Mouse (Mus musculus) megakaryocyte, embryonic 14.5 days (primary cell): ENCODE measurements around the gene Stxbp3. TPM values are rescaled to one million over a fixed set of nuclear protein-coding genes. Genes with fewer than 3 reads are reported as not detected.
"Not testable (repeated sequence)": the region's sequence is repeated elsewhere in the genome, so short reads cannot be mapped to it uniquely, and the experiment has no call there.

ENCODE experiments used
- H3K27me3 ChIP-seq: replicated peaks from 2 replicates; pipeline ENCODE3; 2012; ENCODE audit warnings: inconsistent platforms
- H3K36me3 ChIP-seq: replicated peaks from 2 replicates; pipeline ENCODE3; 2012; ENCODE audit warnings: low read length, inconsistent platforms, mixed read lengths
- H3K4me1 ChIP-seq: 2 replicates; pipeline ENCODE4 v1.6.1; 2012; ENCODE audit warnings: inconsistent platforms
- H3K4me3 ChIP-seq: replicated peaks from 2 replicates; pipeline ENCODE3; 2012; ENCODE audit warnings: moderate library complexity, mild to moderate bottlenecking, inconsistent platforms
- H3K9me3 ChIP-seq: 2 replicates; pipeline ENCODE4 v1.6.1; 2012; ENCODE audit warnings: inconsistent platforms
- FLI1 ChIP-seq: IDR thresholded peaks from 2 replicates; pipeline ENCODE4 v1.6.1; 2012; ENCODE audit warnings: low read length, inconsistent platforms, mixed read lengths
- GATA1 ChIP-seq: IDR thresholded peaks from 3 replicates; pipeline ENCODE4 v1.6.1; 2012; ENCODE audit warnings: mixed read lengths, low read length, inconsistent platforms, borderline replicate concordance
- polyA plus RNA-seq: library from polyadenylated mRNA; stranded (reverse); fragments of >175 nt; gene quantifications from 2 replicates; pipeline ENCODE4 v1.2.3, GENCODE M21; 2012; ENCODE audit warnings: low replicate concordance; ENCODE audit not compliant: insufficient read depth

Stxbp3 gene
- polyA plus RNA-seq, 1 experiment, result 9.1 TPM

- H3K9me3 ChIP-seq, result no peaks in the 10 kb centered on the region
- no peak overlapping the region for H3K4me3 ChIP-seq
- H3K4me1 ChIP-seq, result peaks cover 57% of the 10 kb centered on the region
- TF ChIP-seq FLI1 (no peak), GATA1 (no peak)
- peaks cover 3% of the 10 kb centered on the region for H3K27me3 ChIP-seq
- H3K36me3 ChIP-seq, result no peaks in the 10 kb centered on the region
Measured at GRCm38 (mm10) chr3:108844521-108844920, 4.2 kb upstream of the Stxbp3 start.

- H3K4me3 ChIP-seq, result no peak overlapping the region
- H3K4me1 ChIP-seq, result peaks cover 56% of the 10 kb centered on the region
- H3K9me3 ChIP-seq, result no peaks in the 10 kb centered on the region
- H3K27me3 ChIP-seq, result peaks cover 3% of the 10 kb centered on the region
- H3K36me3 ChIP-seq, result no peaks in the 10 kb centered on the region
- TF ChIP-seq GATA1, result no peak
- TF ChIP-seq FLI1, result no peak
Measured at GRCm38 (mm10) chr3:108844026-108844425, 3.7 kb upstream of the Stxbp3 start.

- no peaks in the 10 kb centered on the region for H3K9me3 ChIP-seq
- no peak for TF ChIP-seq FLI1
- TF ChIP-seq GATA1, result no peak
- H3K27me3 ChIP-seq, result no peaks in the 10 kb centered on the region
- peaks cover 27% of the 10 kb centered on the region for H3K36me3 ChIP-seq
- peak overlapping the region; percentile 99 for H3K4me3 ChIP-seq
- H3K4me1 ChIP-seq, result peaks cover 64% of the 10 kb centered on the region
Measured at GRCm38 (mm10) chr3:108840716-108841054, 359 bp upstream of the Stxbp3 start.

GRCm38 (mm10) chr3:108839647-108839999 is 703 bp downstream of the Stxbp3 start:
- TF ChIP-seq GATA1, result no peak
- no peak for TF ChIP-seq FLI1
- Histone ChIP-seq H3K4me1 (peaks cover 60% of the 10 kb centered on the region), H3K9me3 (no peaks in the 10 kb centered on the region), H3K4me3 (peak overlapping the region; percentile 99), H3K36me3 (peaks cover 31% of the 10 kb centered on the region), H3K27me3 (no peaks in the 10 kb centered on the region)

GRCm38 (mm10) chr3:108838980-108839379 is 1.3 kb downstream of the Stxbp3 start:
- Histone ChIP-seq H3K4me3 (peak overlapping the region; percentile 99), H3K36me3 (peaks cover 37% of the 10 kb centered on the region), H3K27me3 (no peaks in the 10 kb centered on the region), H3K9me3 (no peaks in the 10 kb centered on the region), H3K4me1 (peaks cover 54% of the 10 kb centered on the region)
- TF ChIP-seq FLI1 (no peak), GATA1 (no peak)

- H3K4me3 ChIP-seq, result no peak overlapping the region
- no peak for TF ChIP-seq GATA1
- no peak for TF ChIP-seq FLI1
- H3K27me3 ChIP-seq, result no peaks in the 10 kb centered on the region
- H3K36me3 ChIP-seq, result peaks cover 45% of the 10 kb centered on the region
- no peaks in the 10 kb centered on the region for H3K9me3 ChIP-seq
- H3K4me1 ChIP-seq, result peaks cover 66% of the 10 kb centered on the region
Measured at GRCm38 (mm10) chr3:108836931-108837330, 3.4 kb downstream of the Stxbp3 start.

GRCm38 (mm10) chr3:108833717-108834116 is 6.6 kb downstream of the Stxbp3 start:
- Histone ChIP-seq H3K36me3 (peaks cover 75% of the 10 kb centered on the region), H3K4me1 (peaks cover 77% of the 10 kb centered on the region)
- not testable (repeated sequence) for H3K27me3 ChIP-seq, H3K4me3 ChIP-seq, H3K9me3 ChIP-seq

- Histone ChIP-seq H3K4me1 (peaks cover 58% of the 10 kb centered on the region), H3K9me3 (no peaks in the 10 kb centered on the region), H3K4me3 (no peak overlapping the region), H3K27me3 (no peaks in the 10 kb centered on the region), H3K36me3 (peaks cover 78% of the 10 kb centered on the region)
- no peak for TF ChIP-seq GATA1
- TF ChIP-seq FLI1, result no peak
Measured at GRCm38 (mm10) chr3:108831750-108832149, 8.6 kb downstream of the Stxbp3 start.

GRCm38 (mm10) chr3:108830493-108830892 is 9.8 kb downstream of the Stxbp3 start:
- peaks cover 45% of the 10 kb centered on the region for H3K4me1 ChIP-seq
- no peak for TF ChIP-seq GATA1
- peak overlapping the region; percentile 9 for H3K4me3 ChIP-seq
- no peaks in the 10 kb centered on the region for H3K27me3 ChIP-seq
- H3K9me3 ChIP-seq, result no peaks in the 10 kb centered on the region
- H3K36me3 ChIP-seq, result peaks cover 78% of the 10 kb centered on the region

- no peaks in the 10 kb centered on the region for H3K9me3 ChIP-seq
- H3K27me3 ChIP-seq, result no peaks in the 10 kb centered on the region
- no peak for TF ChIP-seq GATA1
- TF ChIP-seq FLI1, result no peak
- 0 out of 2 replicates have a peak, but pooled peaks cover 5% of the 10 kb centered on the region for H3K4me1 ChIP-seq
- no peak overlapping the region for H3K4me3 ChIP-seq
- H3K36me3 ChIP-seq, result peaks cover 80% of the 10 kb centered on the region
Measured at GRCm38 (mm10) chr3:108815631-108816030, 24.7 kb downstream of the Stxbp3 start.

- H3K4me3 ChIP-seq, result no peak overlapping the region
- peaks cover 76% of the 10 kb centered on the region for H3K36me3 ChIP-seq
- H3K9me3 ChIP-seq, result no peaks in the 10 kb centered on the region
- TF ChIP-seq FLI1 (no peak), GATA1 (no peak)
- H3K27me3 ChIP-seq, result no peaks in the 10 kb centered on the region
- H3K4me1 ChIP-seq, result peaks cover 3% of the 10 kb centered on the region; the same call in 1 of the 2 replicates
Measured at GRCm38 (mm10) chr3:108810747-108811263, 29.5 kb downstream of the Stxbp3 start.
